ENCODE assay signal across 10 mouse cellular contexts in the genomic region with DNA sequence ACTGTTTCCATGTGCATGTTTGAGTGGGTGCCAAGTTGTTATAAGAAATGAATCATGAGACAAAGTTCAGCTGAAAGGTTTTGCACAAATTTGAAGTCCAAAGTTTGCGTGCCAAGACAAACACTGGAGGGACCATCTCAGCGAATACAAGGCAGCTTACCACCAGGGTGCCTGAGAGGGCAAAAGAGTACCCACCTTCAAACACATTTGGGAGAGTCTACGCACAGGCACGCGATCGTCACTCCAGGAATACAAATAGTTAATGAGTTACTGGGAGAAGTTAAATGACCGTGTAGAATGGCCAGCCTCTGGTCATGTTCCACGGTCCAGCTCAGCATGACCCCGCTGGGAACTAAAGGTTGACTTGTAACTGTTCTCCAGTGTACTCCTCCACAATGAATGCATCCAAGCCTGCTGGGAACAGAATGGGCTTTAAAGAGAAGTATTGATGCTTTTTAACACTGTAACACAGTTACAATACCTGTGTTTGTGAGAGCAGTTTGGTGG. TPM values are rescaled to one million over a fixed set of nuclear protein-coding genes. Genes with fewer than 3 reads are reported as not detected.
A peak's percentile ranks its signal among the peaks of the same experiment; 100 is the strongest.
DNase-seq lines count a peak whose midpoint lies in the region; ATAC-seq lines count a peak whose summit lies in the region.
"Had no signal": no experiment of that assay in that cellular context is flagged by ENCODE, and none has a peak within 500 bp of the region (broad histone marks: within the 10 kb centered on the region; RNA-seq: fewer than 3 reads in every experiment).

No protein-coding gene starts in this region.

- H3K4me1 ChIP-seq in hindbrain, embryonic 11.5 days (replicated peaks; ENCODE audit: control insufficient read depth, insufficient read depth, low read length), result no peaks in the 10 kb centered on the region
- no peaks in the 10 kb centered on the region for H3K4me1 ChIP-seq in hindbrain, embryonic 14.5 days (replicated peaks; ENCODE audit: control insufficient read depth, insufficient read depth, low read length)
- H3K4me1 ChIP-seq in kidney, embryonic 16.5 days (ENCODE audit: insufficient read depth, low read length), result peaks cover 60% of the 10 kb centered on the region
- peaks cover 2% of the 10 kb centered on the region; the same call in 1 of the 2 replicates for H3K4me1 ChIP-seq in neural tube, embryonic 14.5 days (ENCODE audit: control insufficient read depth, insufficient read depth, low read length)

- H3K27me3 ChIP-seq in hindbrain, embryonic 11.5 days (ENCODE audit: control insufficient read depth, insufficient read depth, low read length), result no peaks in the 10 kb centered on the region
- H3K27me3 ChIP-seq in hindbrain, embryonic 14.5 days (ENCODE audit: control insufficient read depth, insufficient read depth, low read length), result no peaks in the 10 kb centered on the region
- no peaks in the 10 kb centered on the region for H3K27me3 ChIP-seq in kidney, embryonic 16.5 days (ENCODE audit: insufficient read depth, low read length)
- H3K27me3 ChIP-seq in neural tube, embryonic 14.5 days (ENCODE audit: control insufficient read depth, insufficient read depth, low read length), result no peaks in the 10 kb centered on the region
- H3K27me3 ChIP-seq: CH12.LX had no signal

- H3K9ac ChIP-seq in hindbrain, embryonic 11.5 days (ENCODE audit: low read depth, low read length), result no peak overlapping the region
- H3K9ac ChIP-seq in hindbrain, embryonic 14.5 days, result no peak overlapping the region
- H3K9ac ChIP-seq in kidney, embryonic 16.5 days (replicated peaks; ENCODE audit: low read length), result no peak overlapping the region
- H3K9ac ChIP-seq in neural tube, embryonic 14.5 days (replicated peaks; ENCODE audit: low read depth, low read length), result no peak overlapping the region

- H3K36me3 ChIP-seq in hindbrain, embryonic 11.5 days (ENCODE audit: control insufficient read depth, insufficient read depth, low read length), result no peaks in the 10 kb centered on the region
- H3K36me3 ChIP-seq in hindbrain, embryonic 14.5 days (replicated peaks; ENCODE audit: control insufficient read depth, insufficient read depth), result no peaks in the 10 kb centered on the region
- H3K36me3 ChIP-seq in kidney, embryonic 16.5 days (ENCODE audit: insufficient read depth, low read length), result no peaks in the 10 kb centered on the region
- no peaks in the 10 kb centered on the region for H3K36me3 ChIP-seq in neural tube, embryonic 14.5 days (ENCODE audit: control insufficient read depth, insufficient read depth, low read length)

- H3K27ac ChIP-seq in hindbrain, embryonic 11.5 days (ENCODE audit: low read depth, low read length), result no peak overlapping the region
- no peak overlapping the region for H3K27ac ChIP-seq in hindbrain, embryonic 14.5 days
- peak overlapping the region; percentile 94 for H3K27ac ChIP-seq in kidney, embryonic 16.5 days (ENCODE audit: low read length)
- no peak overlapping the region for H3K27ac ChIP-seq in neural tube, embryonic 14.5 days (ENCODE audit: low read depth, low read length)

- H3K4me2 ChIP-seq in hindbrain, embryonic 11.5 days (replicated peaks; ENCODE audit: low read depth, low read length), result no peak overlapping the region
- H3K4me2 ChIP-seq in hindbrain, embryonic 14.5 days (replicated peaks), result no peak overlapping the region
- 0 out of 2 replicates have a peak overlapping the region, but pooled peaks have one; percentile 25 for H3K4me2 ChIP-seq in kidney, embryonic 16.5 days (replicated peaks; ENCODE audit: low read depth, low read length)
- no peak overlapping the region for H3K4me2 ChIP-seq in neural tube, embryonic 14.5 days (ENCODE audit: low read depth, low read length)

- ATAC-seq in hindbrain, embryonic 11.5 days (ENCODE audit: low FRiP score), result peak; percentile 56
- no peak for ATAC-seq in hindbrain, embryonic 14.5 days (ENCODE audit: low FRiP score)
- ATAC-seq in kidney, embryonic 16.5 days (ENCODE audit: low FRiP score, low TSS enrichment), result peak; percentile 91
- ATAC-seq in neural tube, embryonic 14.5 days (ENCODE audit: low read depth), result peak; percentile 49; the same call in 1 of the 2 replicates

- WGBS in hindbrain, embryonic 11.5 days, result 13% methylated on average over 9 of the region's 9 CpGs
- 18% methylated on average over 9 of the region's 9 CpGs for WGBS in hindbrain, embryonic 14.5 days
- WGBS in kidney, embryonic 16.5 days, result 13% methylated on average over 9 of the region's 9 CpGs
- WGBS in neural tube, embryonic 14.5 days, result 9% methylated on average over 9 of the region's 9 CpGs

- DNase-seq in hindbrain, embryonic 11.5 days (ENCODE audit: low spot score), result peak; percentile 39
- no peak for DNase-seq in hindbrain, embryonic 14.5 days (ENCODE audit: low spot score)
- peak; percentile 66 for DNase-seq in embryo, embryonic 10 days (ENCODE audit: low spot score)
- no peak for DNase-seq in cerebellum, postnatal 4 days (ENCODE audit: low spot score in 2 of 2)
- no peak for DNase-seq in layer of hippocampus, adult 18-20 months (ENCODE audit: low spot score in 2 of 2)
- DNase-seq in gastrocnemius, postnatal 10 days, result no peak
- DNase-seq: thymus, postnatal 25 days had no signal

- no peak overlapping the region for H3K4me3 ChIP-seq in hindbrain, embryonic 11.5 days (ENCODE audit: low read depth, low read length)
- H3K4me3 ChIP-seq in hindbrain, embryonic 14.5 days (replicated peaks; ENCODE audit: low read length), result no peak overlapping the region
- H3K4me3 ChIP-seq in kidney, embryonic 16.5 days (ENCODE audit: low read length), result no peak overlapping the region
- no peak overlapping the region for H3K4me3 ChIP-seq in neural tube, embryonic 14.5 days (ENCODE audit: low read depth, low read length)

- no peaks in the 10 kb centered on the region for H3K9me3 ChIP-seq in hindbrain, embryonic 11.5 days (ENCODE audit: control insufficient read depth, low read length)
- H3K9me3 ChIP-seq in hindbrain, embryonic 14.5 days (ENCODE audit: control insufficient read depth, low read length), result no peaks in the 10 kb centered on the region
- H3K9me3 ChIP-seq in kidney, embryonic 16.5 days (ENCODE audit: low read length), result no peaks in the 10 kb centered on the region
- H3K9me3 ChIP-seq in neural tube, embryonic 14.5 days (ENCODE audit: control insufficient read depth, low read length), result no peaks in the 10 kb centered on the region

RNA-seq across cellular contexts. Expression of a gene that starts 14.6 kb away (rescaled TPM):
- 35.5 and 35.9 TPM in 2 replicates for polyA plus RNA-seq in hindbrain, embryonic 11.5 days (2014; fragmentation: Nextera tagmentation; extraction: Ambion mirVana)
- polyA plus RNA-seq in hindbrain, embryonic 14.5 days (2014; fragmentation: Nextera tagmentation; extraction: Ambion mirVana), result 62.1 and 73.4 TPM in 2 replicates
- 32.2 and 34.0 TPM in 2 replicates for polyA plus RNA-seq in kidney, embryonic 16.5 days (2015; fragmentation: Nextera tagmentation; extraction: Ambion mirVana)
- 64.1 and 70.7 TPM in 2 replicates for polyA plus RNA-seq in neural tube, embryonic 14.5 days (2014; fragmentation: Nextera tagmentation; extraction: Ambion mirVana)
- 100 to 1,000 TPM; 170 to 175 TPM for total RNA-seq in layer of hippocampus, adult 18-20 months (2021)
- 10 to 100 TPM; 16.1 to 20.3 TPM for total RNA-seq in gastrocnemius, postnatal 10 days (2021)

RNA-seq across cellular contexts. Expression of a gene that starts 52.4 kb away (rescaled TPM):
- 33.1 and 35.5 TPM in 2 replicates for polyA plus RNA-seq in hindbrain, embryonic 11.5 days (2014; fragmentation: Nextera tagmentation; extraction: Ambion mirVana)
- polyA plus RNA-seq in hindbrain, embryonic 14.5 days (2014; fragmentation: Nextera tagmentation; extraction: Ambion mirVana), result 36.5 and 40.7 TPM in 2 replicates
- polyA plus RNA-seq in kidney, embryonic 16.5 days (2015; fragmentation: Nextera tagmentation; extraction: Ambion mirVana), result 35.3 and 40.3 TPM in 2 replicates
- 59.8 and 60.7 TPM in 2 replicates for polyA plus RNA-seq in neural tube, embryonic 14.5 days (2014; fragmentation: Nextera tagmentation; extraction: Ambion mirVana)
- total RNA-seq in layer of hippocampus, adult 18-20 months (2021), result 10 to 100 TPM; 85.2 to 88.4 TPM
- 10 to 100 TPM; 16.6 to 20.8 TPM for total RNA-seq in gastrocnemius, postnatal 10 days (2021)

Comparison
In these comparisons a context has a peak if more than half of its experiments do, and no peak if none do; other contexts are left out.
1. DNase-seq: peak in hindbrain, embryonic 11.5 days (single experiment) and embryo, embryonic 10 days (single experiment); none in hindbrain, embryonic 14.5 days (single experiment), cerebellum, postnatal 4 days (0 of 2), layer of hippocampus, adult 18-20 months (0 of 2) and gastrocnemius, postnatal 10 days (single experiment).